Mouse (Mus musculus): ENCODE data around the gene Pdcd11. TPM values are rescaled to one million over a fixed set of nuclear protein-coding genes. Genes with fewer than 3 reads are reported as not detected.

Pdcd11 gene
- polyA plus RNA-seq, 1 experiment from 2014 or later: 10.9 TPM

GRCm38 (mm10) chr19:47067096-47067882 lies 23.3 kb upstream of the Pdcd11 start, which contains the start of gene Taf5:
Gene Taf5, plus strand, starts transcription at chr19:47067746.
- Histone ChIP-seq H3K4me3 (peak within 1 kb of the TSS; percentile 87), H3K27me3 (replicated peaks) (no peaks in the 10 kb centered on the region), H3K4me1 (peaks cover 23% of the 10 kb centered on the region), H3K9ac (peak within 1 kb of the TSS; percentile 97), H3K36me3 (peaks cover 22% of the 10 kb centered on the region), H3K4me2 (peak within 1 kb of the TSS; percentile 77), H3K9me3 (replicated peaks) (no peaks in the 10 kb centered on the region), H3K27ac (peak within 1 kb of the TSS; percentile 92)
- WGBS (ENCODE audit: insufficient replicate concordance): 7% methylated on average over 49 of the region's 49 CpGs
- ATAC-seq: peak; percentile 62

GRCm38 (mm10) chr19:47067924-47068611 lies 22.5 kb upstream of the Pdcd11 start:
- Histone ChIP-seq H3K9ac (peak overlapping the region; percentile 97), H3K27ac (peak overlapping the region; percentile 88), H3K9me3 (replicated peaks) (no peaks in the 10 kb centered on the region), H3K36me3 (peaks cover 30% of the 10 kb centered on the region), H3K4me3 (peak overlapping the region; percentile 87), H3K4me1 (peaks cover 23% of the 10 kb centered on the region), H3K4me2 (peak overlapping the region; percentile 77), H3K27me3 (replicated peaks) (no peaks in the 10 kb centered on the region)
- peak; percentile 97 for ATAC-seq
- 2% methylated on average over 67 of the region's 72 CpGs for WGBS (ENCODE audit: insufficient replicate concordance)

- H3K27ac ChIP-seq: no peak overlapping the region; the same call in 1 of the 2 replicates
- ATAC-seq: no peak
- H3K4me3 ChIP-seq: no peak overlapping the region
- 0 out of 2 replicates have a peak overlapping the region, but pooled peaks have one; percentile 6 for H3K9ac ChIP-seq
- peaks cover 58% of the 10 kb centered on the region for H3K36me3 ChIP-seq
- H3K4me2 ChIP-seq: 0 out of 2 replicates have a peak overlapping the region, but pooled peaks have one; percentile 80
- no peaks in the 10 kb centered on the region for H3K27me3 ChIP-seq (replicated peaks)
- H3K4me1 ChIP-seq: peaks cover 27% of the 10 kb centered on the region
- 84% methylated on average over 3 of the region's 3 CpGs for WGBS (ENCODE audit: insufficient replicate concordance)
- no peaks in the 10 kb centered on the region for H3K9me3 ChIP-seq (replicated peaks)
These were observed 2.3 kb upstream of the Pdcd11 start for GRCm38 (mm10) chr19:47088226-47088625.

- no peaks in the 10 kb centered on the region for H3K9me3 ChIP-seq (replicated peaks)
- H3K4me1 ChIP-seq: peaks cover 27% of the 10 kb centered on the region
- H3K27ac ChIP-seq: peak overlapping the region; percentile 75
- H3K27me3 ChIP-seq (replicated peaks): no peaks in the 10 kb centered on the region
- H3K36me3 ChIP-seq: peaks cover 58% of the 10 kb centered on the region
- peak overlapping the region; percentile 80 for H3K4me2 ChIP-seq
- H3K9ac ChIP-seq: peak overlapping the region; percentile 92
- peak overlapping the region; percentile 79 for H3K4me3 ChIP-seq
- WGBS (ENCODE audit: insufficient replicate concordance): 1% methylated on average over 36 of the region's 36 CpGs
- ATAC-seq: peak; percentile 65
These were observed 646 bp upstream of the Pdcd11 start for GRCm38 (mm10) chr19:47089718-47090525.

GRCm38 (mm10) chr19:47101080-47101479 lies 10.5 kb downstream of the Pdcd11 start:
- no peaks in the 10 kb centered on the region for H3K27me3 ChIP-seq (replicated peaks)
- no peak overlapping the region for H3K27ac ChIP-seq
- ATAC-seq: no peak
- H3K36me3 ChIP-seq: peaks cover 100% of the 10 kb centered on the region
- no peak overlapping the region for H3K4me2 ChIP-seq
- WGBS (ENCODE audit: insufficient replicate concordance): 68% methylated on average over 5 of the region's 5 CpGs
- no peak overlapping the region for H3K9ac ChIP-seq
- H3K4me3 ChIP-seq: no peak overlapping the region
- H3K9me3 ChIP-seq (replicated peaks): no peaks in the 10 kb centered on the region
- no peaks in the 10 kb centered on the region for H3K4me1 ChIP-seq

GRCm38 (mm10) chr19:47104641-47105271 lies 14.2 kb downstream of the Pdcd11 start:
- Histone ChIP-seq H3K27ac (no peak overlapping the region), H3K4me2 (no peak overlapping the region), H3K9me3 (replicated peaks) (no peaks in the 10 kb centered on the region), H3K36me3 (peaks cover 100% of the 10 kb centered on the region), H3K27me3 (replicated peaks) (no peaks in the 10 kb centered on the region), H3K4me1 (no peaks in the 10 kb centered on the region), H3K9ac (no peak overlapping the region), H3K4me3 (no peak overlapping the region)
- WGBS (ENCODE audit: insufficient replicate concordance): 83% methylated on average over 9 of the region's 9 CpGs
- ATAC-seq: no peak

GRCm38 (mm10) chr19:47118634-47119033 lies 28.1 kb downstream of the Pdcd11 start:
- WGBS (ENCODE audit: insufficient replicate concordance): 69% methylated on average over 2 of the region's 2 CpGs
- Histone ChIP-seq H3K36me3 (peaks cover 95% of the 10 kb centered on the region), H3K4me3 (no peak overlapping the region), H3K4me2 (no peak overlapping the region), H3K9me3 (replicated peaks) (no peaks in the 10 kb centered on the region), H3K4me1 (no peaks in the 10 kb centered on the region), H3K9ac (no peak overlapping the region), H3K27ac (no peak overlapping the region), H3K27me3 (replicated peaks) (no peaks in the 10 kb centered on the region)
- no peak for ATAC-seq

- no peak for ATAC-seq
- 39% methylated on average over 4 of the region's 4 CpGs for WGBS (ENCODE audit: insufficient replicate concordance)
- H3K27me3 ChIP-seq (replicated peaks): no peaks in the 10 kb centered on the region
- no peak overlapping the region for H3K9ac ChIP-seq
- H3K4me2 ChIP-seq: no peak overlapping the region
- H3K4me3 ChIP-seq: no peak overlapping the region
- no peaks in the 10 kb centered on the region for H3K9me3 ChIP-seq (replicated peaks)
- no peaks in the 10 kb centered on the region for H3K4me1 ChIP-seq
- peaks cover 95% of the 10 kb centered on the region for H3K36me3 ChIP-seq
- no peak overlapping the region for H3K27ac ChIP-seq
These were observed 30.5 kb downstream of the Pdcd11 start for GRCm38 (mm10) chr19:47121054-47121453.

GRCm38 (mm10) chr19:47122802-47123201 lies 32.2 kb downstream of the Pdcd11 start:
- Histone ChIP-seq H3K4me1 (no peaks in the 10 kb centered on the region), H3K4me2 (no peak overlapping the region), H3K36me3 (peaks cover 95% of the 10 kb centered on the region), H3K9me3 (replicated peaks) (no peaks in the 10 kb centered on the region), H3K4me3 (no peak overlapping the region), H3K27me3 (replicated peaks) (no peaks in the 10 kb centered on the region), H3K27ac (no peak overlapping the region), H3K9ac (no peak overlapping the region)
- WGBS (ENCODE audit: insufficient replicate concordance): 25% methylated on average over 2 of the region's 2 CpGs
- no peak for ATAC-seq

GRCm38 (mm10) chr19:47128164-47128563 lies 37.6 kb downstream of the Pdcd11 start:
- no peaks in the 10 kb centered on the region for H3K27me3 ChIP-seq (replicated peaks)
- H3K27ac ChIP-seq: no peak overlapping the region
- 85% methylated on average over 10 of the region's 10 CpGs for WGBS (ENCODE audit: insufficient replicate concordance)
- H3K4me1 ChIP-seq: peaks cover 4% of the 10 kb centered on the region; the same call in 1 of the 2 replicates
- ATAC-seq: no peak
- H3K36me3 ChIP-seq: peaks cover 100% of the 10 kb centered on the region
- no peak overlapping the region for H3K9ac ChIP-seq
- no peaks in the 10 kb centered on the region for H3K9me3 ChIP-seq (replicated peaks)
- H3K4me3 ChIP-seq: no peak overlapping the region
- H3K4me2 ChIP-seq: no peak overlapping the region

- WGBS (ENCODE audit: insufficient replicate concordance): 83% methylated on average over 11 of the region's 11 CpGs
- Histone ChIP-seq H3K36me3 (peaks cover 96% of the 10 kb centered on the region), H3K27me3 (replicated peaks) (no peaks in the 10 kb centered on the region), H3K4me1 (peaks cover 11% of the 10 kb centered on the region; the same call in 1 of the 2 replicates), H3K9ac (no peak overlapping the region), H3K27ac (no peak overlapping the region), H3K4me3 (no peak overlapping the region), H3K4me2 (no peak overlapping the region), H3K9me3 (replicated peaks) (no peaks in the 10 kb centered on the region)
- ATAC-seq: no peak
These were observed 38.3 kb downstream of the Pdcd11 start for GRCm38 (mm10) chr19:47128835-47129234.

Measured in liver, embryonic 12.5 days (tissue).